8 mouse cellular contexts compared by ENCODE assay signal in genomic region chr4:84523651-84524221, GRCm38 (mm10).
DNase-seq lines count a peak whose midpoint lies in the region; ATAC-seq and TF ChIP-seq lines count a peak whose summit lies in the region.

No protein-coding gene starts in this region.

- H3K4me2 ChIP-seq in midbrain, embryonic 13.5 days (replicated peaks), result no peak overlapping the region
- no peak overlapping the region for H3K4me2 ChIP-seq in midbrain, embryonic 16.5 days (ENCODE audit: low read length)
- 0 out of 2 replicates have a peak overlapping the region, but pooled peaks have one; percentile 18 for H3K4me2 ChIP-seq in heart, embryonic 12.5 days

- no peak overlapping the region for H3K9ac ChIP-seq in midbrain, embryonic 13.5 days (replicated peaks)
- H3K9ac ChIP-seq in midbrain, embryonic 16.5 days (ENCODE audit: low read depth, low read length), result no peak overlapping the region
- no peak overlapping the region for H3K9ac ChIP-seq in heart, embryonic 12.5 days

- H3K27ac ChIP-seq in midbrain, embryonic 13.5 days, result no peak overlapping the region
- H3K27ac ChIP-seq in midbrain, embryonic 16.5 days (ENCODE audit: low read length), result no peak overlapping the region
- H3K27ac ChIP-seq in heart, embryonic 12.5 days (ENCODE audit: poor library complexity, severe bottlenecking), result peak overlapping the region; percentile 58

- H3K4me1 ChIP-seq in midbrain, embryonic 13.5 days (replicated peaks), result peaks cover 38% of the 10 kb centered on the region
- peaks cover 21% of the 10 kb centered on the region for H3K4me1 ChIP-seq in midbrain, embryonic 16.5 days (ENCODE audit: control insufficient read depth, insufficient read depth, low read length)
- peaks cover 15% of the 10 kb centered on the region for H3K4me1 ChIP-seq in heart, embryonic 12.5 days (replicated peaks)

- WGBS in midbrain, embryonic 13.5 days, result 35% methylated on average over 4 of the region's 4 CpGs
- 35% methylated on average over 4 of the region's 4 CpGs for WGBS in midbrain, embryonic 16.5 days
- WGBS in heart, embryonic 12.5 days, result 25% methylated on average over 4 of the region's 4 CpGs

- DNase-seq in brain, embryonic 14.5 days (ENCODE audit: low read depth), result peak; percentile 80
- DNase-seq in lung, postnatal 10 days, result peak; percentile 32
- DNase-seq in thymus, postnatal 25 days, result no peak
- DNase-seq in cerebellum, adult 9-10 months, result no peak
- DNase-seq in cerebellum, adult 9-11 months, result no peak

- peaks cover 6% of the 10 kb centered on the region for H3K27me3 ChIP-seq in midbrain, embryonic 13.5 days
- no peaks in the 10 kb centered on the region; the same call in 1 of the 2 replicates for H3K27me3 ChIP-seq in midbrain, embryonic 16.5 days (ENCODE audit: control insufficient read depth, insufficient read depth, low read depth, low read length)
- H3K27me3 ChIP-seq in heart, embryonic 12.5 days (replicated peaks), result 0 out of 2 replicates have a peak, but pooled peaks cover 3% of the 10 kb centered on the region

- H3K4me3 ChIP-seq in midbrain, embryonic 13.5 days (replicated peaks), result no peak overlapping the region
- H3K4me3 ChIP-seq in midbrain, embryonic 16.5 days (ENCODE audit: low read depth, low read length), result no peak overlapping the region
- H3K4me3 ChIP-seq in heart, embryonic 12.5 days, result no peak overlapping the region

- no peak for TF ChIP-seq CTCF in brain, embryonic 14.5 days (IDR thresholded peaks at IDR 0.05; ENCODE audit: borderline replicate concordance, extremely low read depth, insufficient read depth, insufficient read length)

- TF ChIP-seq POLR2A in brain, embryonic 14.5 days (IDR thresholded peaks at IDR 0.05; ENCODE audit: borderline replicate concordance, extremely low read depth, insufficient read depth, insufficient read length, poor library complexity, severe bottlenecking), result no peak

- no peaks in the 10 kb centered on the region for H3K9me3 ChIP-seq in midbrain, embryonic 13.5 days
- no peaks in the 10 kb centered on the region for H3K9me3 ChIP-seq in midbrain, embryonic 16.5 days (replicated peaks; ENCODE audit: control insufficient read depth, low read length, poor library complexity, severe bottlenecking)
- no peaks in the 10 kb centered on the region for H3K9me3 ChIP-seq in heart, embryonic 12.5 days (replicated peaks)

- 0 out of 2 replicates have a peak, but pooled peaks have one; percentile 34 for ATAC-seq in midbrain, embryonic 13.5 days
- ATAC-seq in midbrain, embryonic 16.5 days, result no peak; the same call in 1 of the 2 replicates
- peak; percentile 80 for ATAC-seq in heart, embryonic 12.5 days (ENCODE audit: insufficient number of reproducible peaks, low FRiP score)

- no peaks in the 10 kb centered on the region for H3K36me3 ChIP-seq in midbrain, embryonic 13.5 days
- H3K36me3 ChIP-seq in midbrain, embryonic 16.5 days (ENCODE audit: control insufficient read depth, insufficient read depth, low read length), result no peaks in the 10 kb centered on the region
- H3K36me3 ChIP-seq in heart, embryonic 12.5 days, result no peaks in the 10 kb centered on the region

Comparison
In these comparisons a context has a peak if more than half of its experiments do, and no peak if none do; other contexts are left out.
1. DNase-seq: peak in brain, embryonic 14.5 days (single experiment) and lung, postnatal 10 days (single experiment); none in thymus, postnatal 25 days (single experiment), cerebellum, adult 9-10 months (single experiment) and cerebellum, adult 9-11 months (single experiment).